Comparison of ENCODE assay signal across 18 mouse cellular contexts in the genomic region with DNA sequence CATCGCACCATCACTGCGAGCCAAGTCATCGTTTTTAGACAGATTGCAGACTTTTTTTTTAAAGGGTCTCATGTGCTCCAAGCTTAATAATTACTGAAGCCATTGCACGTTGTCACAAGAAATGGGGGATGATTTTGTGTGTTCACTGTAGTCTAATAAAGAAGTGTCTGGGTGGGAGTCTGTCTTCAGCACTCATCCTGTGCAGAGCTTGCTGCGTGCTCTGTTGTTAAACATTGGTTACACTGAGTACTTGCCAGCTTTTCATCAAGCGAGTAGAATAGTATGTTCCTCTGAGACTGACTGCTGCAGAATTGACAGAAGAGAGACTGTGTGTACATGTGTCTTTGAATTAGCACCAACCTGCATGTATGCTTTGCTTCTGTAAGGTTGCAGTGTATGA. TPM values are rescaled to one million over a fixed set of nuclear protein-coding genes. Genes with fewer than 3 reads are reported as not detected.
A peak's percentile ranks its signal among the peaks of the same experiment; 100 is the strongest.
DNase-seq lines count a peak whose midpoint lies in the region; ATAC-seq and TF ChIP-seq lines count a peak whose summit lies in the region.
"Had no signal": no experiment of that assay in that cellular context is flagged by ENCODE, and none has a peak within 500 bp of the region (broad histone marks: within the 10 kb centered on the region; RNA-seq: fewer than 3 reads in every experiment).

No protein-coding gene starts in this region.

- H3K27me3 ChIP-seq in forebrain, postnatal 0 days (ENCODE audit: insufficient read depth, low read length) = no peaks in the 10 kb centered on the region
- H3K27me3 ChIP-seq in forebrain, embryonic 10.5 days (ENCODE audit: poor library complexity, severe bottlenecking) = no peaks in the 10 kb centered on the region
- no peaks in the 10 kb centered on the region for H3K27me3 ChIP-seq in kidney, embryonic 16.5 days (ENCODE audit: insufficient read depth, low read length)
- no peaks in the 10 kb centered on the region for H3K27me3 ChIP-seq in megakaryocyte, embryonic 14.5 days (replicated peaks)
- H3K27me3 ChIP-seq in limb, embryonic 15.5 days = no peaks in the 10 kb centered on the region
- H3K27me3 ChIP-seq: midbrain, embryonic 12.5 days had no signal

- H3K9ac ChIP-seq in forebrain, postnatal 0 days = no peak overlapping the region
- no peak overlapping the region for H3K9ac ChIP-seq in kidney, embryonic 16.5 days (replicated peaks; ENCODE audit: low read length)
- H3K9ac ChIP-seq in limb, embryonic 15.5 days = no peak overlapping the region
- H3K9ac ChIP-seq: midbrain, embryonic 12.5 days had no signal

- peak; percentile 49; the same call in 1 of the 2 replicates for ATAC-seq in forebrain, postnatal 0 days
- ATAC-seq in kidney, embryonic 16.5 days (ENCODE audit: low FRiP score, low TSS enrichment) = no peak
- no peak for ATAC-seq in megakaryocyte, adult 5-6 weeks (ENCODE audit: poor library complexity, severe bottlenecking)
- no peak for ATAC-seq in limb, embryonic 15.5 days (ENCODE audit: insufficient number of reproducible peaks, low FRiP score, low TSS enrichment, low read depth)
- ATAC-seq: hindbrain, postnatal 0 days had no signal

- TF ChIP-seq CTCF in forebrain, postnatal 0 days (IDR thresholded peaks at IDR 0.05; ENCODE audit: low read depth) = no peak

- no peaks in the 10 kb centered on the region for H3K9me3 ChIP-seq in forebrain, postnatal 0 days (ENCODE audit: low read length)
- no peaks in the 10 kb centered on the region for H3K9me3 ChIP-seq in forebrain, embryonic 10.5 days
- no peaks in the 10 kb centered on the region for H3K9me3 ChIP-seq in kidney, embryonic 16.5 days (ENCODE audit: low read length)
- no peaks in the 10 kb centered on the region for H3K9me3 ChIP-seq in megakaryocyte, embryonic 14.5 days
- H3K9me3 ChIP-seq in limb, embryonic 15.5 days = no peaks in the 10 kb centered on the region
- H3K9me3 ChIP-seq: midbrain, embryonic 12.5 days had no signal

- H3K27ac ChIP-seq in forebrain, postnatal 0 days (ENCODE audit: low read depth, low read length) = no peak overlapping the region
- no peak overlapping the region for H3K27ac ChIP-seq in forebrain, embryonic 10.5 days
- H3K27ac ChIP-seq in kidney, embryonic 16.5 days (ENCODE audit: low read length) = peak overlapping the region; percentile 53; the same call in 1 of the 2 replicates
- 0 out of 2 replicates have a peak overlapping the region, but pooled peaks have one; percentile 27 for H3K27ac ChIP-seq in limb, embryonic 15.5 days
- H3K27ac ChIP-seq: hindbrain, postnatal 0 days; left cerebral cortex, adult 2 months; midbrain, embryonic 12.5 days had no signal

- no peak overlapping the region for H3K4me3 ChIP-seq in forebrain, postnatal 0 days (ENCODE audit: low read depth, low read length)
- no peak overlapping the region for H3K4me3 ChIP-seq in forebrain, embryonic 10.5 days
- no peak overlapping the region for H3K4me3 ChIP-seq in kidney, embryonic 16.5 days (ENCODE audit: low read length)
- H3K4me3 ChIP-seq in megakaryocyte, embryonic 14.5 days (replicated peaks) = peak overlapping the region; percentile 42
- no peak overlapping the region for H3K4me3 ChIP-seq in limb, embryonic 15.5 days
- H3K4me3 ChIP-seq: left cerebral cortex, adult 2 months; midbrain, embryonic 12.5 days had no signal

- H3K36me3 ChIP-seq in forebrain, postnatal 0 days (ENCODE audit: insufficient read depth) = no peaks in the 10 kb centered on the region
- H3K36me3 ChIP-seq in forebrain, embryonic 10.5 days (replicated peaks) = peaks cover 3% of the 10 kb centered on the region
- no peaks in the 10 kb centered on the region for H3K36me3 ChIP-seq in kidney, embryonic 16.5 days (ENCODE audit: insufficient read depth, low read length)
- peaks cover 25% of the 10 kb centered on the region for H3K36me3 ChIP-seq in megakaryocyte, embryonic 14.5 days (replicated peaks; ENCODE audit: low read length)
- 0 out of 2 replicates have a peak, but pooled peaks cover 2% of the 10 kb centered on the region for H3K36me3 ChIP-seq in limb, embryonic 15.5 days
- H3K36me3 ChIP-seq: midbrain, embryonic 12.5 days had no signal

- H3K4me2 ChIP-seq in forebrain, postnatal 0 days (ENCODE audit: low read depth) = no peak overlapping the region
- no peak overlapping the region for H3K4me2 ChIP-seq in kidney, embryonic 16.5 days (replicated peaks; ENCODE audit: low read depth, low read length)
- no peak overlapping the region for H3K4me2 ChIP-seq in limb, embryonic 15.5 days
- H3K4me2 ChIP-seq: midbrain, embryonic 12.5 days had no signal

- 50% methylated on average over 6 of the region's 6 CpGs for WGBS in forebrain, postnatal 0 days
- WGBS in forebrain, embryonic 10.5 days = 91% methylated on average over 6 of the region's 6 CpGs
- 64% methylated on average over 6 of the region's 6 CpGs for WGBS in kidney, embryonic 16.5 days
- WGBS in limb, embryonic 15.5 days = 59% methylated on average over 6 of the region's 6 CpGs

- peak; percentile 36 for DNase-seq in forebrain, postnatal 0 days
- no peak for DNase-seq in forebrain, embryonic 10.5 days (ENCODE audit: extremely low spot score, low spot score)
- no peak for DNase-seq in kidney, adult 9 months
- no peak for DNase-seq in thymus, postnatal 14 days
- DNase-seq: adrenal gland, postnatal 25 days; cerebellum, postnatal 25 days; heart, adult 18-20 months; heart, postnatal 14 days; thymus, adult 18-20 months had no signal

- H3K4me1 ChIP-seq in forebrain, postnatal 0 days (ENCODE audit: insufficient read depth) = peaks cover 15% of the 10 kb centered on the region
- H3K4me1 ChIP-seq in forebrain, embryonic 10.5 days = peaks cover 3% of the 10 kb centered on the region
- H3K4me1 ChIP-seq in kidney, embryonic 16.5 days (ENCODE audit: insufficient read depth, low read length) = peaks cover 20% of the 10 kb centered on the region
- peaks cover 75% of the 10 kb centered on the region for H3K4me1 ChIP-seq in megakaryocyte, embryonic 14.5 days
- peaks cover 8% of the 10 kb centered on the region for H3K4me1 ChIP-seq in limb, embryonic 15.5 days
- H3K4me1 ChIP-seq: midbrain, embryonic 12.5 days had no signal

RNA-seq across cellular contexts. Expression of a gene that starts 7.8 kb away (rescaled TPM):
- 29.5 and 35.0 TPM in 2 replicates for total RNA-seq in forebrain, postnatal 0 days (2014; rRNA removed)
- polyA plus RNA-seq in forebrain, postnatal 0 days (2015; fragmentation: Nextera tagmentation; extraction: Ambion mirVana) = 9.4 and 11.8 TPM in 2 replicates
- 11.3 and 11.4 TPM in 2 replicates for polyA plus RNA-seq in forebrain, embryonic 10.5 days (2016; fragmentation: Nextera tagmentation; extraction: Ambion mirVana)
- polyA plus RNA-seq in kidney, embryonic 16.5 days (2015; fragmentation: Nextera tagmentation; extraction: Ambion mirVana) = 8.2 and 10.1 TPM in 2 replicates
- 19.4 and 23.8 TPM in 2 replicates for polyA plus RNA-seq in megakaryocyte, embryonic 14.5 days (2012; ENCODE audit: insufficient read depth, low replicate concordance)
- 19.6 and 21.1 TPM in 2 replicates for total RNA-seq in megakaryocyte, adult 5-6 weeks (2015)
- total RNA-seq in megakaryocyte, adult 5-6 weeks (2017) = 8.0 and 11.6 TPM in 2 replicates
- polyA plus RNA-seq in limb, embryonic 15.5 days (2015; fragmentation: Nextera tagmentation; extraction: Ambion mirVana) = 10.6 and 11.5 TPM in 2 replicates

RNA-seq across cellular contexts. Expression of a gene that starts 15.1 kb away (rescaled TPM):
- total RNA-seq in forebrain, postnatal 0 days (2014; rRNA removed) = 0.24 TPM in 1 of 2 replicates, not detected in the other
- polyA plus RNA-seq in forebrain, postnatal 0 days (2015; fragmentation: Nextera tagmentation; extraction: Ambion mirVana) = 0.22 and 0.25 TPM in 2 replicates
- 0.21 and 0.38 TPM in 2 replicates for polyA plus RNA-seq in forebrain, embryonic 10.5 days (2016; fragmentation: Nextera tagmentation; extraction: Ambion mirVana)
- polyA plus RNA-seq in kidney, embryonic 16.5 days (2015; fragmentation: Nextera tagmentation; extraction: Ambion mirVana) = 0.49 and 0.51 TPM in 2 replicates
- not detected in 2 replicates for polyA plus RNA-seq in megakaryocyte, embryonic 14.5 days (2012; ENCODE audit: insufficient read depth, low replicate concordance)
- not detected in 2 replicates for total RNA-seq in megakaryocyte, adult 5-6 weeks (2015)
- total RNA-seq in megakaryocyte, adult 5-6 weeks (2017) = not detected in 2 replicates
- 0.19 and 0.29 TPM in 2 replicates for polyA plus RNA-seq in limb, embryonic 15.5 days (2015; fragmentation: Nextera tagmentation; extraction: Ambion mirVana)
- total RNA-seq: adrenal gland, postnatal 25 days; heart, adult 18-20 months; heart, postnatal 14 days; left cerebral cortex, adult 2 months had no signal
- polyA plus RNA-seq: spleen, adult 2 months had no signal

RNA-seq across cellular contexts. Expression of a gene that starts 50.3 kb away (rescaled TPM):
- total RNA-seq in forebrain, postnatal 0 days (2014; rRNA removed) = 192 and 198 TPM in 2 replicates
- polyA plus RNA-seq in forebrain, postnatal 0 days (2015; fragmentation: Nextera tagmentation; extraction: Ambion mirVana) = 239 and 241 TPM in 2 replicates
- 177 and 180 TPM in 2 replicates for polyA plus RNA-seq in forebrain, embryonic 10.5 days (2016; fragmentation: Nextera tagmentation; extraction: Ambion mirVana)
- polyA plus RNA-seq in kidney, embryonic 16.5 days (2015; fragmentation: Nextera tagmentation; extraction: Ambion mirVana) = 261 and 273 TPM in 2 replicates
- polyA plus RNA-seq in megakaryocyte, embryonic 14.5 days (2012; ENCODE audit: insufficient read depth, low replicate concordance) = 5.1 TPM in 1 of 2 replicates, not detected in the other
- 143 and 172 TPM in 2 replicates for total RNA-seq in megakaryocyte, adult 5-6 weeks (2015)
- total RNA-seq in megakaryocyte, adult 5-6 weeks (2017) = 115 and 116 TPM in 2 replicates
- 171 and 182 TPM in 2 replicates for polyA plus RNA-seq in limb, embryonic 15.5 days (2015; fragmentation: Nextera tagmentation; extraction: Ambion mirVana)

RNA-seq across cellular contexts. Expression of a gene that starts 53.9 kb away (rescaled TPM):
- total RNA-seq in forebrain, postnatal 0 days (2014; rRNA removed) = 2.1 and 5.0 TPM in 2 replicates
- polyA plus RNA-seq in forebrain, postnatal 0 days (2015; fragmentation: Nextera tagmentation; extraction: Ambion mirVana) = 1.1 and 2.5 TPM in 2 replicates
- 0.11 and 0.41 TPM in 2 replicates for polyA plus RNA-seq in forebrain, embryonic 10.5 days (2016; fragmentation: Nextera tagmentation; extraction: Ambion mirVana)
- polyA plus RNA-seq in kidney, embryonic 16.5 days (2015; fragmentation: Nextera tagmentation; extraction: Ambion mirVana) = 0.11 and 0.19 TPM in 2 replicates
- polyA plus RNA-seq in megakaryocyte, embryonic 14.5 days (2012; ENCODE audit: insufficient read depth, low replicate concordance) = not detected in 2 replicates
- total RNA-seq in megakaryocyte, adult 5-6 weeks (2015) = 0.11 TPM in 1 of 2 replicates, not detected in the other
- total RNA-seq in megakaryocyte, adult 5-6 weeks (2017) = not detected in 2 replicates
- polyA plus RNA-seq in limb, embryonic 15.5 days (2015; fragmentation: Nextera tagmentation; extraction: Ambion mirVana) = 0.14 TPM in 1 of 2 replicates, not detected in the other
- polyA plus RNA-seq: activated CD4-positive, CD25-positive, alpha-beta regulatory T cell, adult 4 months had no signal

Comparison
In these comparisons a context has a peak if more than half of its experiments do, and no peak if none do; other contexts are left out.
1. H3K27ac ChIP-seq: peak in kidney, embryonic 16.5 days (single experiment) and limb, embryonic 15.5 days (single experiment); none in forebrain, postnatal 0 days (single experiment) and forebrain, embryonic 10.5 days (single experiment).
2. RNA of a gene that starts 50.3 kb away (polyA plus RNA-seq): 261 to 273 TPM in kidney, embryonic 16.5 days, 239 to 241 TPM in forebrain, postnatal 0 days, 177 to 180 TPM in forebrain, embryonic 10.5 days and 171 to 182 TPM in limb, embryonic 15.5 days; 5.1 TPM in megakaryocyte, embryonic 14.5 days; every median in the first group is over 10 times any median in the second.